Mouse (Mus musculus) cortical plate, adult 2 months (tissue): ENCODE measurements at regions not wholly inside any gene's neighbourhood (a gene's known extent, or its start where the extent isn't known, plus 50 kb on each side); places are given as distances from the start of the nearest gene placed in this dataset.

Experiments used
- CTCF ChIP-seq: fragments of 200-500 bp; IDR thresholded peaks from 2 replicates; pipeline ENCODE4 v1.5.1; 2011; ENCODE audit warnings: mild to moderate bottlenecking, control low read depth, low read length; ENCODE audit not compliant: insufficient read depth; ENCODE audit errors: extremely low read depth
- POLR2A ChIP-seq: fragments of 200-500 bp; IDR thresholded peaks from 2 replicates; pipeline ENCODE4 v1.6.1; 2011; ENCODE audit warnings: mild to moderate bottlenecking, low read length, control low read depth; ENCODE audit not compliant: insufficient read depth; ENCODE audit errors: extremely low read depth

DNA sequence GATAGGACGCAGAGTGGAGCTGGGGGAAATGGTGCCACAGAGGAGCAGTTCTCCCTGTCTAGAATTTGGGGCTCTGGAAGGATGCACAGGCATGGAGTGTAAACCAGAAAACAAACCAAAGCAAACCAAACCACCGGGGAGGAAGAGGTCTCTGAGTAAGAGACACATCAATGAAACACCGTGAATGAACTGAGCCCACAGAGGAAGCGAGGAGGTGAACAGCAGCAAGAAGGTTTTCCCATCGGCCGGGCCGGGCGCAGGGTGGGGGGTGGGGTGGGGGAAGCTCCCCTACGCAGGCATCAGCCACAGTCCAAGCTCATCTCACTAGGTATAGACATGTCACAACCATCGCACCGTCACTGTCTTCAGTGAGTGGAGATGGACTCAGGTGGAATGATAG is 82.9 kb upstream of the Prelid3b start:
- no peak for TF ChIP-seq POLR2A
- no peak for TF ChIP-seq CTCF
